Mouse (Mus musculus): ENCODE results near the gene Ppm1h.

The Ppm1h gene

DNA sequence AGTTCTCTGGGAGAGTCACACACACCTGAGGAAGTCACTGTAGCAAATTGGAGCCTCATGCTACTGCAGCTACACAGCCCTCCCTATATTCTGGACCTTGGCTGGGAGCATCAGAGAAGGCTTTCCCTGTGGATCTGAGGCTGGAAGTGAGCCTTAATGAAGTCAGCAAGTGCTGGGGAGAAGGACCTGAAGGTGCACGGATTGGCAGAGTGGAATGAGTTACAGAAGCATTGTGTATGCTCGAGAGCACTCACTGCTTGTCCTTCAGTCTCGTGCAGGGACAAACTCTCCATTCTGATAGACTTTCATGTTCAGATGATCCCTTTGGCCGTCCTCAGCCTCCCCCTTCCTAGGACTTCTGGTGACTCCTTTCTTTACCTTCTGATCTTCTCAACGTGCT lies 26.3 kb downstream of the Ppm1h start:
- no peak for DNase-seq (ENCODE audit: low spot score)

DNA sequence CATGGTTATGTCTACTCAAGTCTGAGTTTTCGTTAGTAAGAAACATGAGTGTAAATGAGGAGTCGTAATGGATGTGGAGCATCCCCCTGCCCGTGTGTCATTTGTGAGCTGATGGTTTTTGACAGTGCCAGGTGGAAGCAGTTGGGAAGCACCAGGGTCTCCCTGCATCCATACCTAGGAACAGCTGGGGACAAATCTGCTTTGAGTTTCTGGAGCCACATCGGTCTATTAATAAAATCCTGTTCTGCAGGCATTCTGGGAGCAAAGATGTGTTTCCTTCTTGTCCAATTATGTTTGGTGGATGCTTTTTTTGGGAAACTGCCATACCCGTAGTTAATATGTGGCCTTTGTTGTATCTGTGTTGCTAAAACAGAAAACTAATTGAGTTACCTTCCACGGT lies 26.9 kb downstream of the Ppm1h start:
- no peak for DNase-seq (ENCODE audit: low spot score)

DNA sequence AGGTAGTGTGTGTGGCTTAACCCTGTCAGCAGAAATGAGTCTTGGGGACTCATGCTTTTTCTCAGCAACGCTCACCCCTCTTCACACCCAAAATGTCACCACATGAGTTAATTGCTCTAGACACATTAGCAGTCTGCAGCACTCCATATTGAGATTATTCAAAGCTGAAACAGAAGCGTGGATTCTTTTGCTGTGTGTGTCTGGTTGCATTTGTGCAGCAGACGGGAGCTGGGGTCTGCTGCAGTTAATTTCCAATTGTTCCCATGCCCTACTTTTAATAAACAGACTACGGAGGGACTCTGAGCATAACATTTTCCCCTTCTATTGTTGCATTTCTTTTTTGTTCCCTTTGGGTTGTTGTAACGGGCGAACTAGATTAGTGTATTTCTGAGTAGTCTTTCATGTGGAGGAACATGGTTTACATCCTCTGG lies 32.8 kb downstream of the Ppm1h start:
- DNase-seq (ENCODE audit: low spot score), result no peak

DNA sequence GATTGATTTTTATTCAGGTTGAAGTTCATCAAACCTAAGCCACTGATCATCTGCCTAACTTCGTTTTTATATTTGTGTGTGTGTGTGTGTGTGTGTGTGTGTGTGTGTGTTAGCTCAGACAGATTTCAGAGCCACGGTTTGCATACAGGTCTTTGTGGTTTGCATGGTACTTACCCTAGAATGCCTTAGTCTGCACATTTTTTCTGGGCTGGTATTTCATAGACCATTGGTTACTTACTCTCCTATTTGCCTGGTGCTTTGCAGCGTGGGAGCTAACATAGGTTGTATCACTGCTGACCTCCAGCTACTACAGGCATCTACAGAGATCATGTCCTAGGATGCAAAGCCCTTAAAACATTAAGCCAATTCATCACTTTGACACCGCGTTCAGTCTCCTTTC lies 33.7 kb downstream of the Ppm1h start:
- no peak for DNase-seq (ENCODE audit: low spot score)

DNA sequence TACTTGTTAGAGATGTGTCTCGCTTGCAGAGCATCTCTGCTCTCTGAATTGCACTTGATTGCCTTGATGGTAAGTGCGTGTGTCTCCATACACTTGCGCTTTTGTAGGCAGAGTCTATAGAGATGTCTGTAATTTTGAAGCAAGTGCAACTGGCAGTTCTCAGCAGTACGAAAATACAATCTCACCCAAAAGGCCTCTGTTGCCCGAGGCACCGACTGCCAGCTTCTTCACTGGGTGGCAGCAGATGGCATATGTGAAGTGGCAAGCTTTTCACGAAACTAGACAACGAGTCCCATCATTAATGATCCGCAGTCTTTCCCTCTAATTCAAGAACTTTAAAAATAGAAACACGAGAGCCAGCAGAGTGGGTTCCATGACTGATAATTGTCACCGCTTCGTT lies 37.3 kb downstream of the Ppm1h start:
- DNase-seq (ENCODE audit: low spot score), result no peak

DNA sequence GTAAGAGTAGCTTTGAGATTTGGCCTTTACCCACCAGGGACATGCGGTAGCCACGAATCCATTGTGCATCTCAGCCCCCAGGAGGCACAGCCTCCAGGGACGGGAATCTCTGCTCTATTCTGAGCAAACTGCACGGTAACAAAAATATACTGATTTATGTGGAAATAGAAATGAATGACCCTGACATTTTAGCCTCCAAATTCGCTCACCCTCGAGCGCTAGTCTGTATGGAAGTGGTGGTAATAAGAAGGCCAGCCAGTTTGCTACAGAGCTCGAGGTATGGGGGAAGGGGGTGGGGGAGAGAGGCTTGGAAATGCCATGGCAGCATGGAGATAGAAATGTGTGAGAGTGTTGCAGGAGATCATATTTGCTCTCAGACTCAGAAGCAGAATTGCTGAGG lies 37.7 kb downstream of the Ppm1h start:
- no peak for DNase-seq (ENCODE audit: low spot score)

DNA sequence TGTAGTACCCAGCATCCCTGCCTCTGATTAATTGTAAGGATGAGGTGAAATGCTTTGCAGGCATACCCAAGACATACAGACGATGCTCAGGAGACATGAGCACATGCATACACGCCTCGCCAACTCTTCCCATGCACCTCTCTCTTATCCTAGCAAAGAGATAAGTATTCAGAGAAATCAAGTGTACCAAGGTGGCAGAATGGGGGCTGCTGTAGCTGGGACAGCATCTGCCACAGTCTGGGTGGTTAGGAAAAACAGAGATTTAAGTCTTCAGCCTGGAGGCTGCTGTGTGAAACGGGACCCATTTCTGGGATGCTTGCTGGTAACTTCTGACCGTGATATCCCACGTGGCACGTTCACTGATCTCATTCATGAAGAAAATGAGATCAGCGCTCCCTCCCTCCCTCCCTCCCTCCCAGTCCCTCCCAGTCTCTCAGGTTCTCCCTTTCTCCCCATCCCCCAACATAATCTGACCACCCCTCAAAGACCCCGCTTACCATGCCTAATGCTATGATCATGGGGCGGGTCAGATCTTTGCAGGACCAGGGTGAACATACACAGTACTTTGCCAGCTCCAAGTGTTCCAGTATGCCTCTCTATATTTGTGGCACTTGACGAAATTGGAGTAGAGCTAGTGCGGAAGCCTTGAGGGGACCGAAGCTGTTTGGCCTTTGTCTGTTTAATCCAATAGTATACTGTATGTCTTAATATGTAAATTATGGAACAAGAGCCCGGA lies 38.3 kb downstream of the Ppm1h start:
- DNase-seq (ENCODE audit: low spot score), result no peak

DNA sequence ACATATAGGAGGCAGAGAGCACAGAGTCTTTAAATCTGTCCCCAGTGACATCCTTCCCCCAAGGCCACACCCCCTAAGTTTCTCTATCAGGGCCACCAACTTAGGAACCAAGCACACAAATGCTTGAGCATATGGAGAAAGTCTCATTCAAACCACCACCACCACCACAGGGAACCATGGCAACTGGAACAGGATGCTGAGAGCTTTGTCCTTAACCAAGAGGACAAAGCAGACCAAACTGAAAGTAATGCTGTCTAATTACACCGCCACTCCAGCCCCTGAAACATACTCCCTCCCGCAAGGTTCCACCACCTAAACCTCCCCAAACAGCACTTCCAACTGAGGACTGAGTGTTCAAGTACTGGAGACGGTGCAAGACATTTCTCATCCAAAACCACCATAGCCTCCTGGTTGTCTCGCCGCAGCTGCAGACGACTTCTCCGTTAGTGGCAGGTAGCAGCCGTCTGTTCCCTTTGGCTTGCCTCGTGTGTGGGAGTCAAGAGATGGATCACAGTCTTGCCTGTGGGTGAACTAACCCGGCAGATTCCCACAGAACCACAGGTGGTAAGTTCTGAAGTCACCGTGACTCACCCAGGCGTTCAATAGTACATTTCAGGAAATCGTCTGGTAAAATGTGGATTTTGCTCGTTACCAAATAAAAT lies 39.3 kb downstream of the Ppm1h start:
- no peak for DNase-seq (ENCODE audit: low spot score)

DNA sequence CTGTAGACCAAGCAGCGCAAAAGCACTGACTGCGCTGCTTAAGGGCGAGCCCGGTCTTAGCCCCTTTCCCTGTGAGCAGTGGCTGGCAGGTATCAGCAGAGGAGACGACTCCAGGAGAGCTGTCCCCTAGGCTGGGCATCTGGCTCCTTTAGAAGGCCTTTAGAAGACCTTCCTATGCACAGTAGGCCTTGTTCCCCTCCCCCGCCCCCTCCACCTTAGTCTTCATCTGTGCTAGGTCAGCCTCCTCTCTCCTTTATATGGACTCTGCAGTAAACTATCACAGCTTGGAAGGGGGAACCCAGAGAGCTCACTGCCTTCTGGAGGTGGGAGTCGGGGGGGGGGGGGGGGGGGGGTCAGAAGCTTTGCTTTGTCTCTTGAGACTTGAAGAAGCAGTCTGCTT lies 40.4 kb downstream of the Ppm1h start:
- no peak for DNase-seq (ENCODE audit: low spot score)

DNA sequence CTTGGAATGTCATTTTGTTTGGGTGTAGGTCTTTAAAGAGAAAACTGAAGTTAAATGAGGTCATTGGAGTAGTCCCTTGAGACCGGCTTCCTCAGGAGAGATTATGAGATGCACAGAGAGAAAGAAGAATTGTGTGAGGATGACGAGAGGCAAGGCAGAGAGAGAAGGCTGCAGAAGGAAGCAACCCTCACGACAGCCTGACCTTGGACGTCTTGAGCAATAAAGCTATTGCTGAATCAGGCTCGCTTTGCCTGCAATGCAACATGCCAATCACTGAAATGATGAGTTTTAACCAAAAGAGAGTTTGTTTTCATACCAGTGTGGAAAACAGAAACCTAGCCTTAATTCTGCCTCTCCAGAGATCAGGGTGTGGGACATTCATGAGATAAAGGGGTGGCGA lies 43.5 kb downstream of the Ppm1h start:
- no peak for DNase-seq (ENCODE audit: low spot score)

DNA sequence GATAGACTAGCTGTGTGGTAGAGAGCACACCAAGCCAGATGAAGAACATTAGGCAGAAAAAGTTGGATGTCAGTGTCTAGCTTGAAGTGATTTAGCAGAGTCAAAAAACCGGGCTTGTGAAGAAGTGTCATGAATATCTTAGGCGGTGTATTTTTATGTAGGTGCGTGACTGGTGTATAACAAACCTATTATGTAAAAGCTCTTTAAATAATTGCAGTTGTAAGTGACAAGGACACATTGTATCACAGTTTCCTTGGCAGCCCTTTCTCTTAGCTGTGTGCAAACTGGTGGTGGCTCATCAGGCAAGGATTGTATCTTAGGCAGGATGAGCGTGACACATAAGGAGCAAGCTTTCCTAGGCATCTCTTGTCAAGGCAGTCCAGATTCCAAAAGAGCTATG lies 46.1 kb downstream of the Ppm1h start:
- DNase-seq (ENCODE audit: low spot score), result no peak

DNA sequence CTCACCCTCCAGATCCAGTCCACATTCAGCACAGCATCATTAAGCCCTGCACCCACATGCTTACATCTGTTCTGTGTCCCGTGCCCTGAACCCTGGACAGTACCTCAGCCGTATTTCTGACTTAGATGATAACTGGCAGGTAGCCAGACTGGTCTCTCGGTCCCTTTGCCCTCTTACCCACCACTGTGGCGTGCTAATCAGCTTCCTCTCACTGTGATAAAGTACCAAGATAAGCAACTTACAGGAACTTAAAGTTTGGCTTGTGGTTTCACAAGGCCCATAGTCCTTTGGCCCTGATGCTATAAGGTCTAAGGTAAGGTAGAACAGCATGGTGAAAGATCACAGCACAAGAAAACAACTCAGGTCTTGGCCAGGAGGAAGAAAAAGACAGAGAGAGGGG lies 48.7 kb downstream of the Ppm1h start:
- no peak for DNase-seq (ENCODE audit: low spot score)

DNA sequence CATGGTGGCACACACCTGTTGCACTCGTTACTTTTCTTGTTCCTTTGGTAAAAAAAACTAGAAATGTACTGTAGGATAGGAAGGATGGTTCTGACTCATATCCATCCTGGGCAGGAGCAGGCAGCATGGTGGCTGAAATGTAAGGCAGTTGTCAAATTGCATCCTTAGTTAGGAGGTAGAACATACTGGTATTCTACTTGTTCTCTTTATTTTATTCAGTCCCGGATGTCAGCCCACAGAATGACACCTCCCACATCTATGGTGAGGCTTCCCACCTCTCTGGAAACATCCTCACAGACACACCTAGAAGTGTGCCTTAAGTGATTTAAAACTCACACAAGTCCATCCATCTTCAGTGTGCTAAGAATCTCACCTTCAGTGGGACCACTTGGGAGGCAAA lies 49.6 kb downstream of the Ppm1h start:
- no peak for DNase-seq (ENCODE audit: low spot score)

DNA sequence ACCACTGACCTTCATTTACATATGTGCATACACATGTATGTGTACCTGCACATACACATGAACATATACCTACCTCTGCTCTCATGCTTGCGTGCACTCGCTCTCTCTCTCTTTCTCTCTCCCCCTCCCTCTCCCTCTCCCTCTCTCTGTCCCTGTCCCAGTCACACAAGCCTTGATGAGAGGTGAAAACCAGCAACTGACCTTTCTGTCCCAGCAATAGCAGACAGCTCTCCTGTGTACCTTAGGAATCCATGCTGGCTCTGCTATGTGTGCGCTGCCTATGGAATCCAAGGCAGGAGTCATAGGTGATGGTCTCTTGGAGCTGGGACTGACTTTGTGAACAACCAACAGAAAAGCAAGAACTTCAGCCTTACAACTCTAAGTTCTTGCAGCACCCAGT lies 53.6 kb downstream of the Ppm1h start:
- no peak for DNase-seq (ENCODE audit: low spot score)

DNA sequence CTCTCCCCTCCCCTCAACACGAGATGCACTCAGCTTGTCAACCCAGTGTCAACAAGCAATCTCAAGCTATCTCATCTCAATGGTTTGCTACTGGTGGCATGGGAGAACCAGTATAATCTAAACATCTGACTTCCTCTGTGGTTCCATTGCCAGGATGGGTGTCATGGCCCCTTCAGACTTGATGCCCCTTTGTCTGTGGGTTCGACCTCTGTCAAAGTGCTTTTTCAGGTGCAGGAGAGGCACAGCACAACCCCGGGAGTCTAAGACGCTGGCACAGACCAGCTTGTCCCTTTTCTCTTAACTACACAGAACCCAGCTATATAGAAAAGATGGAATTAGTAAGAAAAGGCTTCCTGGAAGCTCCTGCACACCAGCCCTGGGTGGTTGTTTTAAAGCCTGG lies 56.0 kb downstream of the Ppm1h start:
- DNase-seq (ENCODE audit: low spot score), result no peak

DNA sequence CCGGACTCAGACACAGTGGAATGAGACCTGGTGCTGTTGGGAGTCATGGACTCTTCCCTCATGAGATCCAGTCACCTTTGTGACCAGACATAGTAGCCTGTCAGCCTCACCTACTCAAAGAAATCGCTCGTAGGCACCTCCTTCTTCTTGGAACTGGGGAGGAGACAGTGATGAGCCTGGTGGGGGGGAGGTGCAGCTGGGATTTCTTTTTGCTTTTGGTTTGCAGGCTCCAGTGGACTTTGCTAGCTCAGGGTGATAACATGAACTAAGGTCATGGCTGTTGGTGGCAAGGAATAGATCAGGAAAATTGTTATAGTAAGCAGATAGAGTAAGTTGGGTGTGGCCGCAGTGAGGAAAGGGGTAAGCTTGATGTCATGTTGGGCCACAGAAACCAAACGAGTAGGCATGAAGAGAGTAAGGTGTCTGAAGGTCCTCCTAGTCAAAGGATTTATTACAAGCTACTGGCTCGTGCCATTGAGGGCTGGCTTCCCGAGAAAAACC lies 56.8 kb downstream of the Ppm1h start:
- DNase-seq (ENCODE audit: low spot score), result no peak

DNA sequence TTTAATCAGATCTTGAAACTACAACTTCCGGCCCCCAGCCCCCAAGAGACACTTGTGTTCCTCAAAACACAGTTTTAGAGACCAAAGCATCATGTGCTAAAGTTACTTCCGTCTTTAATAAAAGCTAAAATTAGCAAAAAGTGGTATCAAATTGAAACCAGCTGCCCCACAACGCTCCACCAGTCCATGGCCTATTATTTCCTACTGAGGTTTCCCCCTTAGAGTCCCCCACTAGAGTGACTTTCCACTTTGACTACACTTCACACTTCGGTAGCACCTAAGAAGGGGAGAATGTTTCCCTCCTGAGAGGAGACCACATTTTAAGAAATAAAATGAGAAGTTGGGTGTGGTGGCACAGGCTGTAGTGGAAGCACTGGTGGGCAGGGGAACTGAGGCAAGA lies 58.3 kb downstream of the Ppm1h start:
- no peak for DNase-seq (ENCODE audit: low spot score)

DNA sequence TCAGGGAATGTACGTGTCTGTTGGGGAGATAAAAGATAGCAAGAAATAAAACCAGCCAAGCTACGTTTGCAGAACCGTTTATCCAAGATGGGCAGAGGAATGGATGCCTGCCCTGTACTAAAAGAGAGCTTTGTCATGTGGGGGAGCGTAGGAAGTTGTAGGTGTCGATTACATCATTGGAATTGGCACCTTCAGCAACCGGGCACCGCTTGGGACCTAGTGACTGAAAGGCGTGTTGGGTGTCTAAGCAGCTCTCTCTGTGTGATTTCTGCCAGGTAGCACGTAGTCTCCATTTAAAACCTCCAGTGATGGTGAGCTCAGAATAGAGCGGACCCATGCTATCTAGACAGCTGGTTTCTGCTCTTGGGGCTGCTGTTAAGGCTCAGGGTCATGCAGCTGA lies 60.0 kb downstream of the Ppm1h start:
- no peak for DNase-seq (ENCODE audit: low spot score)

DNA sequence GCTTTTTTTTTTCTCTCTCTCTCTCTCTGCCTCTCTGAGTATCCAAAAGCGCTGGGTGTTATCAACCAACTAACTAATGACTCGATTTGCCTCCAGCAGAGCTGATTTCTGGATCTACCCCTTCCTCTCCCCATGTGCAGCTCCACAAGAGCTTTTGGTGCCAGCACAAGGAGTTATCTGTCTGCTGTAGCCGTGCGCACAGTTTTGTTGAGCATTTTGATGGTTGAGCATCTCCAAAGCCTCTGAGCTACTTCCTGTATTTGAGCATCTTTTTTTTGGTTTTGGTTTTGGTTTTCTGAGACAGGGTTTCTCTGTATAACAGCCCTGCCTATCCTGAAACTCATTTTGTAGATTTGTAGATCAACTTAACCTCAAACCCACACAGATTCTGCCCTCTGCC lies 60.5 kb downstream of the Ppm1h start:
- DNase-seq (ENCODE audit: low spot score), result no peak

DNA sequence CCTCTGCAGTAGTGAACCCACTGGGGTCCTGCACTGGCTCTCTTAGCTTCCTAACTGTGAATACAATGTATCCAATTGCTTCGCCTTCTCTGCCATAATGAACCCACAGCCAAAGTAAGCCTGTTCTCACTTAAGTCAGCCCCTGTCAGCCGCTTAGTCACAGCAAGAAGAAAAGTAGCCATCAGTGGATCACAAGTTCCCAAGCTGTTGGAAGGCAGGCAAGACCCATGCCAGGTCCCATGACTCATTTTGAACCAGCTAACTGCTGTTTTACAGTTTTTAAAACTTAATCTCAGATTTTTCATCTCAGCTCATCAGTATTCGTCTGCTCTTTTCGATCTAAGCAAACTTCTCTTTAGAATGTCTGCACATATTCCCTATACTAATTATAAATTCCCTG lies 61.6 kb downstream of the Ppm1h start:
- DNase-seq (ENCODE audit: low spot score), result peak; percentile 44

DNA sequence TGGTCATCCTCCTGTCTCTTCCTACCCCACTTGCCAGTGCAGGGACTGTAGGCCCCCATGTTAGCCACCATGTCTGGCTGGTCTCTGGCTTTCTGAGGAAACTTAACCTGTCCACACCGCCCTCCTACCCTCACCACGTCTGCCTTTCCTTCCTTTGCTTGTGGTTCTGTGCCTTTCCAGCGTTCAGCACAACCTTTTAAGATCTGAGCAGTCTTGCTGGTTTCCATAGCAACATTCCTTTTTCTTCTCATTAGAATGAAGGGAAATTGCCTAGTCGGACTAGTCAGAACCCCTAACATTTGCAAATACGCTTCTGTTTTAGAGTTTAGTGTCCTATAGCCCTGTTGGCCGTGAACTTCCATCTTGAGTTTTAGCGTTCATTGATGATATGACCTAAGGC lies 62.6 kb downstream of the Ppm1h start:
- DNase-seq (ENCODE audit: low spot score), result no peak

DNA sequence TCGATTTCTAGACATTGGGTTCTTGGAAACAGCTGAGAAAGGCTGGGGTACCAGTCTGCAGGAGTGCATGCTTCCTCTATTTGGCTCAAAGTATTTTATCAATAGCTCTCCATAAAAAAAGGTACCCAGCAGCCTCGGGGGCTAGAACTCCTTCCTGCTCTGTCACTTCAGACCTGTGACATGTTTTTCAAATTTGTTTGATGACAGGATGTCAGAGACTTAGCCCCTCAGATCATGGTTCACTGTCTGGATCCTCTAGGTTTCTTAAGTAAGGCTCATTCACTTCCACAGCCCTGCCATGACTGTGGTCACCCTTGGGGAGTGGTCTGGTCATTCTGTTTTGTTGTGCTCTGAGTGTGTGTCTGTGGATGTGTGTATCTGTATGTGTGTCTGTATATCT lies 63.6 kb downstream of the Ppm1h start:
- DNase-seq (ENCODE audit: low spot score), result no peak

DNA sequence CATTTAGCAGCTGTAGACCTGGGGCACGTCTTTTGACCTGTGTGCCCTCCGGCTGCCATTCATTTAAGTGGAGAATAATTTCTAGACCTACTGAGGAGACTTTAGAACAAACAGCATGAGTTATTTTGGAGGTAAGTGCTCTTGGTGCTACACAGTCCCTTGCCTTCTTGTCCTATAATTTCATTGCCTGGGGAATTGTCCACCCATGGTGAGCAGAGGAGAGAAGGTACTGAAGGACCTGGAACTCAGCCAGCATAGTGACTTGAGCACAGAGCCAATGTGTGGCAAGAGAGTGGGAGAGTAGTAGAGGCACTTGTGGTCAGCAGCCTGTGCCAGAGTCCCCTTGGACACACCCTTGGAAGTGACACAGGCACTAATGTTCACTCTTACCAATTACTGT lies 64.8 kb downstream of the Ppm1h start:
- DNase-seq (ENCODE audit: low spot score), result no peak

DNA sequence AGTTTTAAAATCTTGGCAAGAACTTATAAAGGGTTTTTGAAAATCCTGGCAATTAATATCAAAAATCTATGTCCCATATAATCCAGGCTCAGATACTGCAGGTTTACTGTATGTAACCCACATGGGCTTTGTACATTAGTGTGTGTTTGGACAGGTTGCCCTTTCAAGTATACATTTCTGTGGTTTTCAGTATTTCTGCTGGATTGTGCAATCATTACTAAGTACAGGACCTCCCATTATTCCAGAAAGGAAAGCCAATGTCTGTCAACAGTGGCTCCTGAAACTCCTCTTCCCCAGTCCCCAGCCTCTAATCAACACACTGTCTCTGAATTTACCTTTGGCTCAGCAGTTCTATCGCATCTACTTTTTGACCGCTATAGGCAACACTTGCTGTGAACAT lies 66.4 kb downstream of the Ppm1h start:
- no peak for DNase-seq (ENCODE audit: low spot score)
